Mouse (Mus musculus) heart, adult 9 months (tissue): ENCODE measurements at regions not wholly inside any gene's neighbourhood (a gene's known extent, or its start where the extent isn't known, plus 50 kb on each side); places are given as distances from the start of the nearest gene placed in this dataset.

ENCODE experiments used
- DNase-seq, 2 experiments: peaks; one replicate each; pipeline ENCODE4 v3.0.0; 2022; ENCODE audit warnings: low spot score in 2 of 2

DNA sequence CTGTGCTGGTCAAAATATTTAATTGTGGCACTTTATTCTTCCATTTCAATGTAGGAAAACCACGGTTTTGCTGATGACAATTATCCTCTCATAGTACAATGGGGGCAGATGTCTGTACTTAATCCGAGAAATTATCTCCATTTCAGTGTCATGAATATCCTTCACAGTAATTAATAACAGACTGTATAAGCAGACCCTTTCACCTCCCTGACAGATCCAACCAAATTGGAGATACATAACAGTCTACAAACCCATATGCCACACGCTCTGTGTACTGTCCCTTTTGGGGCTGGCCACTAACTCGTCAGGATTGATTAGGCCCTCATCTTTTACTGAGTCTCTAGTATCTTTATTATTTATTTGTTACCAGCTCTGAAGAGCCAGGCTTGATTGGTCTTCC lies 212.6 kb upstream of the Igfbp7 start:
- DNase-seq = no peak

DNA sequence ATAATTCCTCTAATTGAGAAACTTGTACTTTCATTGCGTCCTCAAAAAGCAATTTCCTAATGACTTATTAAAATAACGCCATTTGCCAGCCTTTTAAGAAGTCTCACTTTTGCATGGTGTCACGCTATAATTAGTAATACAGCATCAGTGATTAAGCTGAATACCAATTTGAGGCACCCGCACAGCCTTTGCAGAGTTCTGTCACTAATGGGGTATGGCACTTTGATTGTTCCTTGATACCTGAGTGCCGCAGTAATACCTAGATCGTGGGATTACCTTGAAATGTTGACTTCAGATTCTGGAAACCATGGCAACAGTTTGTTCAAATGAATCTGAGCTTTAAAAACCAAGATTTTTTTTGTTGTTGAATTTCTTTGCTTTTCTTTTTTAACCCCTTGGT lies 202.7 kb upstream of the Igfbp7 start:
- DNase-seq = no peak

DNA sequence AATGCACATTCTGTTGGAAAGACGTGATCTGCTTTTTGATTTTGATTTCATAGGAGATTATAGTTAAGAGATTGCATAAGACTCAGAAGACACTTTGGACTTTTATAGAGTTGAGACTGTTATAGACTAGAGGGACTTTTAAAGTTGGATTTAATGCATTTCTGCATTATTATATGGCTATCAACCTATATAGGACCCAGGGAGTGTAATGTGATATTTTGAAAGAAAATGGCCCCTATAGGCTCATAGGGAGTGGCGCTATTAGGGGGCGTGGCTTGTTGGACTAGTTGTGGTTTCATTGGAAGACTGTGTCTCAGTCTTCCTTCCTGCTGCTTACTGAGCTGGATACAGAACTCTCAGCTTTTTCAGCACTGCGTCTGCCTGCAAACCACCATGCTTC lies 186.9 kb upstream of the Igfbp7 start:
- DNase-seq = no peak

DNA sequence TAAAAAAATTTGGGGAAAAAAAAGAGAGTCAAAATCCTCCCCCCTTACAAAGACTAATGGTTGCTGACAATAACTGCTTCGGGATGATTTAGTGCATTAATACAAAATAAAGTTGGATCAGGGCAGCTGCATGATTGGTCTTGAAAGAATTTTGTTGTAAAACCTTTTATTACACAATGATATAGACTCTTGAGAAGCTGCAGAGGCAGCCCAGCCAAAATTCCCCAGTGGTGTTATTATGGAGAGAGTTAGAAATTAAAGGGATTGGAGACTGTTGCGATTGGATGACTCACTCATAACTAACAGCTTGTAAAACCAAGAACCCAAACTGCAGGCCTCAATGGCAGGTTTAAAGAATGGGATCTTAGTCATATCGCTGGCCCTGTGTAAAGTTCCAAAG lies 181.4 kb upstream of the Igfbp7 start:
- no peak for DNase-seq

DNA sequence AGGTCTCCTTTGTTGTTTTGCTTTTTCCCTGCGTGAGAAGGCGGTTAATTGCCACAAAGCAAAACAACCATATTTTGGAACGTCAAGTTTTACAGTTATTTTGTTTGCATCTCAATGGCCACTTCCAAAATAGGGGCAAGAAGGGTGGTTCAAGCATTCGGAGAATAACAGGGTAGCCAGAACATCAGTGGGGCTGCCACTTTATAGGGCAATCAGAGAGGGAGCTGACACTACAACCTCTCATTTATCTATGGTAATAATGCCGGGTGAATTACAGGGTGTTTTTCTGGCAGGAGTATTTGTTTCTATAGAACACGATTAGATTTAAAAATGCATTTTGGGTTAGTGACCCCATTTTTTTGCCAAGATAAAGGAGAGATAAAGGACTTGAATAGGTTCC lies 173.9 kb upstream of the Igfbp7 start:
- DNase-seq = no peak

DNA sequence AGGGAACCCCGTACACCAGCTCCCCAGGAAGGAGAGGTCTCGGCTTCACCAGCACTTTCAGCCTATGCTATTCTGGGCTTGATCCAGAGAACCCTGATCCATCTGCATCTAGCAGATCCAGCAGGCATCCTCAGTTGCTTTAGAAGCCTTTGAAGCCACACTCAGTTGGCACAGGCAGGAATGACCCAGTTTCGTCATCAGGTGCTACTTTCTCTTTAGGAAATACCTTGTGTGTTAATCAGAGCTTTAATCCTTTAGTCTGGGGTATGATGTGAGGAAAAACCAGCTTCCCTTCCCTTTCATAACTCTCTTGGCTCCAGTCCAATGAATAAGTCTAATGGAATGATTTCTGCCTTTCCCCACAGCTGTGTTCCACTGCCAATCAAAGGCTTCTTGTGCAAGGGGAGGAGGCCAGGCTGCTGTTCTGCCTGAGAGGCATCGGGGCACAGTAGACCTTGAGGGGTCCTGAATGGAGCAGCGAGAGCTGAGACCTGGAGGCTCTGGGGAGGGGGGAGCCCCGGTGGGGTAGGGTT lies 173.3 kb upstream of the Igfbp7 start:
- DNase-seq = peak; percentile 45 to 50

DNA sequence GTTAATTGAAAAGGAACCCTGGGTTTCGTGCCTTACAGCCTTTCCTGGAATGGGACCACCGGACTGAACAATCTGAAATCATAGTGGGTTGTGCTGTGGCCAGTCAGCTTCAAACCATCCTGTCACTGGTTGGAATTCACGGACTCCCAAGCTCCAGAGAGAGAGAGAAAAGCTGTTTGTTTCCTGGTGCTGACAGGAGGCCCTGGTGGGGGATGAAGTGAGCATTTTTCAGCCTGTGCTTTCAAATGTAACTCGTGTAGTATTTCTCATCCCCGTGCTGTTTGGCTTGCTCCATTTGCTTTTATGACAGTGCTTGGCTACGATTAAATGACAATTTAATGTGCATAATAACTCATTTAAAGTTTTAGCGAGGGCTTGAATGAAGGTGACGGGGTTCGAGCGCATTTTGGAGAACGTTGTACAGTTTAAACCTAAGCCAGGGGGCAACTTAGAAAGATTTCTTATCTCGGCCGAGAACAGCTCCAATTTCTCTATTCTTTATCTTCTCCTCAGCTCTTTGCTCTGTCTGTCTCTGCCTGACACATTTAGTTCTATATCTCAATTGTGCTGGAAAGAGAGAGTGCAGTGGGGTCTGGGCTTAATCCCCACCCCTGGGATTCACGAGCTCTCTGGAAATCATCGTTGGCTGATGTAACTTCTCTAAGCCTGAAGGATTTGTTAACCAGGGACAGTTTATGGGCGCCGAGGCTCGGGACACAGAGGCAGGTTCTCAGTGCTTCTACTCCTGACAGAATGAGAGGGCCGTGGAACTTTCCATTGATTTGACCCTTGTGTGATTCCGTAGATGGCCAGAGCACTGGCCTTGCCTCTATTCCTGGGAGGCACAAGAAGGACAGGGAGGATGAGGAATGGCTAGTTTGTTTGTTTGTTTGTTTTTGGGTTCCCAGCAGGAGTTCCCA lies 172.2 kb upstream of the Igfbp7 start:
- DNase-seq = peak; percentile 10 to 21

DNA sequence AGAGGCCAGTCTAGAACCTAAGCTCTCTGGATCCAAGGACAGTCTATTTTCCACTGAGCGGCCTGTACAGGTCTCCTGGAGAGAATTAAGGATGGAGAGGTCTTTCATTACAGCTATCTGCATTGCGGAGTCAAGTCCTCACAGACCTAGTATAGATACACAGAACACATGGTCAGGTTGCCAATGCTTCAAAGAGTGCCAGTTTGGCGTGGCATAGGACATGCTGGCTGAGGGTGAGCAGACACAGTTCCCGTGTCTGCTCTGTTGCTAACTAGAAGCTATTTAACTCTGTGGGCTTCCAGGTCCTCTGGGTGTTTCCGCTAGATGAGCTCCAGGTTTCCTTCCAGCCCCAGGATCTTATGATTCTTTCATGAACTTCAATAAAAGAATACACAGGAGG lies 169.0 kb upstream of the Igfbp7 start:
- DNase-seq = no peak

DNA sequence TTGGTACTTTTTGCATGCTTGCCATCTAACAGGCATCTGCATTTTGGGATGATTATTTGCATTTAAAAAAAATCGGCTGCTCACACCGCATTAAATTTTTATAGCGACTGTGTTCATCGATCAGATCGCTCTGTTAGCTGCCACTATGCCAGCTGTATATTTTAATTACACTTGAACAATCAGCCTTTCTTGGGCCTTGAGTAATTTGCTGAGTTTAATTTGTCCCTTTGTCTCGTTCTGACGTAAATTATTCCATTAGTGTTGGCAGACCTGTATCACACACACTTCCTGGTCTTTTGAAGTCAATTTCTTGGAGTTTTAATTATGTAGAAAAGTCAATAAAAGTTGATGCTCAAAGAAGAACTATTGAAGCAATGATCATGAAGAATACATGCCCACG lies 167.9 kb upstream of the Igfbp7 start:
- DNase-seq = no peak

DNA sequence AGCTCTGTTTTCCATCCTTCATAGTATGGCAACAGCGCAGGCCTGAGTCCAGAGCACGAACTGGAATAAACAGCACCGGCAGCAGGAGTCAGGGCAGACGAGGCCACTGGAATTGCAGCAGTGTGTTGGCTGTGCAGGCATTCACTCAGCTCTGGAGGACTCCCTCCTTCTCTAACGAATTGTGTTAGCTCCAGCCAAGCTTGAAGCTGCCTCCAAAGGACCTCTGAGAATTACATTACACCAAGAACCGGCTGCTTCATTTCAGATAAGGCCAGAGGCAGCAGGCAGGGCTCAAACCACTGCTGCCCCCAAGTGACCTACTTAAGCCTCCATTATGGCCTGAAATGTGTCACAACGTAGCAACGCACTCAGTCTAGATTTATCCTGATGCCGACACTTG lies 162.5 kb upstream of the Igfbp7 start:
- peak; percentile 59 to 62 for DNase-seq

DNA sequence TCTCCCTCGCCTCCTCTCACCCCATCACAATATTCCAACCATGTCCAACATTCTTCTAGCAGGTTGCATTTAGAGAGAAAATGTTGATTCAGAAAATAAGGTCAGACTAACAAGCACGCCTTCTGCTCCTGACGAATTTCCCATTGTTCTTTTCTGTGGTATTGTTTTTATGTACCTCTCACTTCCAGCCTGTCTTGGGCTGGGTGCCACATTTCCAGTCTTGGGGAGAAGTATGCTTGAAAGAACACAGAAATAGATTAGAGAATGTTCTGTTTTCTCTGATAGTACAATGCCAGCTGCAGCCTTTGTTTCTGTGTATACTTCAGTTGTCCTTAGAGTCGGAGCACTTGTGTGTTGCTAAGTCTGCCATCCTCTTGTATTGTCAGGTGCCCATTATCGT lies 160.3 kb upstream of the Igfbp7 start:
- peak in 1 of 2 experiments; percentile 7 for DNase-seq

DNA sequence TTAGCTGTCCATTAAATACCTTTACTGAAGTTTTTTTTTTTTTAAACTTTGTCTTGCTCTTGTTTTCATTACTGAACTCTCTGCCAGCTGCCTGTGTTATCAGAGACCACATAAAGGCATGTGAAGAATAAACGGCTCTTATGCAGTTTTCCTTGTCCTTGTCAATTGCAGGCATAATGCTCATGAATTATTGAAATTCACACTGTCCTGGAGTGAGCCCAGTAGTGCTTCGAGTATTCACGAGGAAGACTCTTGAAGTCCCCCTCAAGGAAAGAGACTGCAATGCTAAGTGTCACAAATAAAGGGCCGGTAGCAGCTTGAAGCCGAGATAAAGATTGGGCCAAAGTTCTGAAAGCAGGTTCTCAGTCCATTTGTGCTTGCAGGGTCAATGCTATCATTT lies 144.7 kb upstream of the Igfbp7 start:
- DNase-seq = no peak

DNA sequence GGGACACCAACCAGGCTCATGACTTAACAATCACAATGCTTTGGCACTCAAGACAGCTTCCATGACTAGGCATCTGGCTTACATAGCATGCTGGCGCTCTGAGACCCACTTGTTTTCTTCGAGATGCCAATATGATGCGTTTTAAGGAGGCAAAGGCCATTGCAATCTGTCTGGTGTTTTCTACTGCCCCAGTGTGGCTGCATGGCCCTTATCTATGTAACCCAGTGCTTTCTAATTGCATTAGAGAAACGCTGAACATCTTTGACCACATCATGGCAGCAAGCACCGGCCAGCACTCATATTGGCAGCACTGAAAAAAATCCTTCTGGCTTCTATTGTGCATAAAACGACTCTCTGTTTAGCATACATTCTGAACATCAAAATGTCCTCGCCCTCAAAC lies 144.2 kb upstream of the Igfbp7 start:
- DNase-seq = no peak

DNA sequence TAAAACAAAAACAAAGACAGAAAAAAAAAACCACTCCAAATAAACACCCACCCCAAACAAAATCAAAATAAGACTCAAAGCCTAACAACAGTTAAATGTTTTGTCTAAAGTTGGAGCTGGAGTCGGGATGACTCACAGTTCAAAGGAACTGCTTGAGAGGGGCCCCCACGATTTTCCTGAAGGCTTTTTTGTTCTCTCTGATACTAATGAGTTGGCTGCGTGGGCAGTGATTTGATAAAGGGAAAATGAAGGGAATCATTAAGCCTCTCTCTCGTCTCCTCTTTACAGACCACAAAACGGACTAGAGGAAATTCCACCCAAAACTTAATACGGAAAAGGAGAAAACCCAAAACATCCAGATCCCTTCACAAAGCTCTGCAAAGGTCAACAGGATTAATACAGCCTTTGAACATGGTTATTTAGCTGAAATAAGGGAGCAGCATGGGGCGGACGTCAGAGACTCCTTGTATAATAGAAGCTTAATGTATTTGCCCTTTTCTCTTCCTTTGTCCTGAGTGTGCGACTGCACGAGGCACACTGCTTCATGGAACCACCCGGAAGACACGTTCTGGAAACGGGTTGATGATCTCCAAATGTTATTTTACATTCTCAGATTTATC lies 138.3 kb upstream of the Igfbp7 start:
- no peak for DNase-seq

DNA sequence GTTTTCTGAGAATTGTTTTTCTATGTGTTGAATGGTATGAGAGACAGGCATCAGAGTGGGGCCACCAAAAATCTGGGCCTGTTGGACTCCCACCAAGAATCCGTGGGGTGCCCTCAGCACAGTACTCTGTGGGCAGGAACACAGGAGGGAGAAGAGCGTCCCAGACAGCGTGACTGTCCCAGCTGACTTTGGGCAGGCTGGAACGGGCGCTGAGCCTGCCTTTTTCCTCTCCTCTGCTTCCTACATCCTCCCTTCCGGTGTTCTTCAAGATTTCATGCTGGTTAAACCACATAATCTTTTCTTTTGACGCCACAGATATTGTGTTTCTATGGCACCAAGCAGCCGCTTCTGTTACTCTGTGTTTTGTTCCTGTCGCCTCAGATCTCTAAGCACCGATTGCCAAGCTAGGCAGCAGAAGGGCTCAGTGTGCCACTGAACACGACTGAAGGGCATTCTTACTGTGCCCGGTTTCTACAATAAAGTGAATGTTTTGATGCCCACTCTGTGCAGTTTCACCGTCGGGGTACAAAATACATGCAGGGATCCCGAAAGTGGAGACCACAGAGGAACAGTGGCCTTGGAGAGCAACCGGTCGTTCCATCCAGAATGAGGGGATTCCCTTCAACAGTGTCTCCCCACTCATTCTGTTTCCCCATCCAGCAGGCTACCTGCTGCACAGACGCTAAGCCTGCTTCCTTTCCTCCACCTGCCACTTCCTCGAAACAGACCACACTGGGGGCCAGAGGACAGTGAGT lies 124.6 kb upstream of the Igfbp7 start:
- DNase-seq = no peak

DNA sequence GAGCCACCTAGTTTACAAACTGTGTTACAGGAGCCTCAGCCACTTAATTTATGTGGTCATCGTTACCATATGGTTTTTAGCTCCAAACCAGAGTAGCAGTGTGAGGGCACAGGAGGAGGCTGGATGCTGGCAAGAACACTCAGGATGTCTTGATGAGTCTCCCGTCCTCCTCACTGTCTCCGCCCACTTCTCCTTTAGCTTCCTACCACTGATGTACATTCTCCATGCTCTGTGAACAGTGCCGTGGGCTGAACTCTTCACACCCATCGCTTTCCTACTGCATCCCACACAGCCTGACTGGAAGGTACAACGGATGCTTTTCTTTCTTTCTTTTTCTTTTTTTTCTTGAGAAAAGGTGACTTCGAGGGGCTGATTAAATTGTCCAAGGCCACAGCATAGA lies 122.5 kb upstream of the Igfbp7 start:
- DNase-seq = no peak

DNA sequence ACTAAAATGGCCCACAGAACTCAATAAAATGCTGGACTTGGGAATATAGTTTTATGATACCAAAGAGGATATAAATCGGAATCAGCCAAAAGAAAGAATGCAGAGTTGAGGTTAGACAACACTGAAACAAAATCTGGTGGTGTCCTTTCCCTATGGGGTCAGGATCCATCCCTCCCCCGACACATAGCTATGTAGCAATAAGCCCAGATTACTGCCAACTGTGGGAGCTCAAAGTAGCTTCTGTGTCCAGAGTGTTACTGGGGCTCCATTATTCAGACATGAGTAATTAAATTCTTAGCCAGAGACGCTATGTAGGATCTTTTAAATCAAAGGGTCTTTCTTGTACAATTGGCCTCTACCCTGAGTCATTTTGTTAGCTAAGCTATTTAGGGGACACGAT lies 109.4 kb upstream of the Igfbp7 start:
- DNase-seq = no peak

DNA sequence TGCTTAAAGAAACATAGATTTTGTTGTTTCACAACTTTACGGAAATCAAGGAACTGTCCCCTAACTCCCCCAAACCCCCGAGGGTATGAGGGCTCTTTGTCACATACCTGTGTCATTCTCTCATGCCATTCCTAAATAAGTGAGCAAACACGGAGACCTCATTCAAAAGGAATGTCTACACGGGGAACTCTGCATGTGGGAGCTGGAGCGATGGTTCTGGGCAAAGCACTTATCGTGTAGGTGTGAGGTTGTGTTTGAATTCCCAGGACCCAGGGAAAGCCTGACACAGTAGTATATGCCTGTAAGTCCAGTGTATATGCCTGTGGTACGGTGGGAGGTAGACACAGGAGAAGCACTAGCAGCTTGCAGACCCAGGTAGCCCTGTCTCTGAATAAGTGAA lies 107.6 kb upstream of the Igfbp7 start:
- no peak for DNase-seq

DNA sequence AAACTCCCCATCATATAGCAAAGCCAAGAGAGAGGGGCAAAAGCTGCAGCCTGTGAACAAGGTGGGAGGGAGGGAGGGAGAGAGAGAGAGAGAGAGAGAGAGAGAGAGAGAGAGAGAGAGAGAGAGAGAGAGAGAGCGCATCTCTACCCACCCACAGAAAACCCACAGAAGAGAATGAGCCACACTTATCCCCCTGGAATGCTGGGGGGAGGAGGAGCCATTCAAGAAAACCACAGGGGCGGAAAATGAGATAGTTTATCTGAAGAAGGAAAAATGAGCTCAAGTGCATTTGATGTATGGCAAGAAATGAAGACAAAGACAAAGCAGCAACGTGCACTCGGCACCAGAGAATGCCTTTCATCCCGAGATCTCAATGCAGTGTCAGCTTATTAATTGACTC lies 94.8 kb upstream of the Igfbp7 start:
- DNase-seq = no peak

DNA sequence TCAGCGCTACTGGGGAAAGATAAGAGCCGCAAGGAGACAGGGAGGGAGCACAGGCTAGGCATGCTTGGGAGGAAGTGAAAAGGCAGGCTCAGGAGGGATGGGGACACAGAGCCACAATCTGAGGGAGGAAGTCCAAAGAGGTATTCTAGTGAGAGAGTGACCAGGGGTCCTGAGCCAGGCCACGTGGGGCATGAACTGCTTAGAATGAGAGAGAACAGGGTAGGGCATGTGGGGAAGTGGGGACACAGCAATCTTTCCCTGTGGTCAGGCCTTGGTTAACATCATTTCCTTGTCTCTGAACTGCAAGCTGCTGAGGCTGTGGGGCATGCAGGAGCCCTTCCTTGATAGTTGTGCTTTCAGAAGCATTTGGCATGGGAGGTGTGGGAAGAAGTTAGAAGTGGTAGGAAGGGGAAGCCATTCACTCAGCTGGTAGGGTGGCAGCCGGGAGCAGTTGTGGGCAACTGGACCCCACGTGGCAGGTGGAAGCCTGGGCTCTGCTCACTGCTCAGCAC lies 92.2 kb upstream of the Igfbp7 start:
- no peak for DNase-seq

DNA sequence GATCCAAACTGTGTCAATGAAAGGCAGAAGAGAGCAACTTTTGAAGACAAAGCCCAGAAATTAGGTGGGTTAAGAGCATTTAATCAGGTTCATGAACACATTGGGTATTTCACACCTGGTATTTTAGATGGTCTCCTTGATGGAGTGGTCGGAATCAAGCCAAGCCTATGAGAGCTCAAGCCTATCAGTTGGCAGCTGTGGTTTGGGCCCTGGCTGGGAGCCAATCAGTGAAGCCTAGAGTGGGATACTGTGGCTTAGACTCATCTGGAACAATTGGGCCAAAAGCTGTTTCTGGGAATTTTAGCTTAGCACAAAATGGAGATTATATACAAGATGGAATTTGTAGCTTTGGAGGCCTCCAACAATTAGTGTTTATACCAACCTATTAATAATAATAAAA lies 86.8 kb upstream of the Igfbp7 start:
- DNase-seq = no peak

DNA sequence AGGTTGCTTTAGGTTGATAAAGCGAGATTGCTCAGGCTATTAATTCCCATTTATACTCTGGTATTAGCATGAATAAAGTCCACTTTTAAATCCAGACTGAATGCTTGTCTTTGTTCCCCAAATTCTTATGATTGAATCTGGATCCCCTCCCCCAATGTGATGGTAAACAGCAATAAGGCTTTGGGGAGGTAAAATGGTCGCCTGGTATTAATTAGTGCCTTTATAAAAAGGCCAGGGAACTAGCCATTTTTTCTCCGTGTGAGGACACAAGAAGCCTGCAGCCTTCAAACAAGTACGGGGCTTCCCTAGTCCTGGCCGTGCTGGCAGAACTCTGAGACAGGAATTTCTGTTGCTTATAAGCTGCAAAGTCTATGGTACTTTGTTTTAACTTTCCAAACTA lies 81.1 kb upstream of the Igfbp7 start:
- no peak for DNase-seq
